Mouse (Mus musculus): Measurements from ENCODE around the gene Gm3411.
"Not testable (repeated sequence)": the region's sequence is repeated elsewhere in the genome, so short reads cannot be mapped to it uniquely, and the experiment has no call there.

The Gm3411 gene

GRCm38 (mm10) chr14:6286931-6287715 is at the start of gene Gm3411:
TSS of gene Gm3411 (minus strand) at chr14:6287250.
- DNase-seq: peak in 1 of 2 experiments; percentile 5

DNA sequence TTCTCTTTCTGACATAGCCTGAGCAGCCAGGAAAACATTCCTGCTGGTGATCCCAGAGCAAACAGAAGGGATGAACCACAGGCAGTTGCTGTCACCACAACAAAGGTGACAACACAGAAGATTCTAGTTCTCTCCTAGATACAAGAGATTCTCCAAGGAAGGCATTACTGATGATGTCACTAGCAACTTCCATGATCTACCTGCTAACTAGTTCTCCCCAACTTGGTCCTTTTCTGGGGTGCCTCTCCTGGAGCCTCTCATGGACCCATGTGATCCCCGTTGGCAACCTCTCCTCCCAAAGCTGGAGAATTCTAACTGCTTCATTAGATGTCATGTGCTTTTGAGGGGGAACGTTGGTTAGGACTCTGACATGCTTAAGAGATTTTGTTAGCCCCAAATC is 17.7 kb upstream of the Gm3411 start, which contains the start of gene Gm21103:
Gene Gm21103, minus strand, starts transcription at position 101 of the 400 bp plus-strand sequence.
- DNase-seq: not testable (repeated sequence)

DNA sequence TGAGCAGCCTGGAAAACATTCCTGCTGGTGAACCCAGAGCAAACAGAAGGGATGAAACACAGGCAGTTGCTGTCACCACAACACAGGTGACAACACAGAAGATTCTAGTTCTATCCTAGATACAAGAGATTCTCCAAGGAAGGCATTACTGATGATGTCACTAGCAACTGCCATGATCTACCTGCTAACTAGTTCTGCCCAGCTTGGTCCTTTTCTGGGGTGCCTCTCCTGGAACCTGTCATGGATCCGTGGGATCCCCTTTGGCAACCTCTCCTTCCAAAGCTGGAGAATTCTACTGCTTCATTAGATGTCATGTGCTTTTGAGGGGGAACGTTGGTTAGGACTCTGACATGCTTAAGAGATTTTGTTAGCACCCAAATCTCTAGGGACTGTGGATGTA is 67.9 kb downstream of the Gm3411 start, which contains the start of gene Gm21560:
Gene Gm21560, minus strand, starts transcription at position 101 of the 400 bp plus-strand sequence.
- not testable (repeated sequence) for DNase-seq

Measured in cerebellum, adult 18-20 months (tissue).